Mouse (Mus musculus): ENCODE results near the gene Tm6sf1. TPM values are rescaled to one million over a fixed set of nuclear protein-coding genes. Genes with fewer than 3 reads are reported as not detected.

Tm6sf1 gene
- total and polyA plus RNA-seq, 3 experiments: 0.28 to 0.93 (median 0.57) TPM

DNA sequence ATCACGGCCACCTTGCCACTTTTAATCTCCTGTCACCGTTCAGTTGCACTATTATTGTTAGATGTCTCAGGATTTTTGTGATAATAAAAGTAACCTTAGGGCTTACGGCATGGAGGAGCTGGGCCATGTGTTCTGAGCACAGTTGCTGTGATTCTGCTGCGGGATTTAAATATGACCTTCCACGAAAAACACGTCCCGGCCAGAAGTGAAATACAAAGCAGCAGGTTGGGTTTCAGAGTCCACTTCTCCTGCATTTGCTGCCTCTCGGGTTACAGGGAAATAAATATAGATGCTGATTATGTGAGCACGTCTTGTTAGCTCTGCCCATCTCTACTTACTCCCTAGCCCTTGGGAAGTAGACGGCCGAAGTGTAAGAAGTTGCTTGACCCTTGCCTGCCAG is 14.0 kb upstream of the Tm6sf1 start:
- Histone ChIP-seq H3K27ac (ENCODE audit: insufficient read depth, low read depth) (no peak overlapping the region), H3K4me3 (replicated peaks in 1 of 3; ENCODE audit: low read depth in 2 of 3, low read length in 2 of 3, poor library complexity in 1 of 3) (no peak overlapping the region), H3K36me3 (replicated peaks in 1 of 2; ENCODE audit: control insufficient read depth in 1 of 2, insufficient read depth in 1 of 2, low read length in 1 of 2) (no peaks in the 10 kb centered on the region), H3K4me1 (ENCODE audit: control insufficient read depth in 1 of 2, insufficient read depth in 2 of 2) (peaks cover 4 to 19% of the 10 kb centered on the region in 2 experiments), H3K4me2 (ENCODE audit: insufficient read depth, low read depth, poor library complexity, severe bottlenecking) (no peak overlapping the region), H3K79me2 (replicated peaks; ENCODE audit: control insufficient read depth, extremely low read depth, insufficient read depth, poor library complexity, severe bottlenecking) (no peaks in the 10 kb centered on the region), H3K27me3 (replicated peaks) (no peaks in the 10 kb centered on the region), H3K9ac (ENCODE audit: insufficient read depth, low read depth) (no peak overlapping the region), H3K9me3 (replicated peaks; ENCODE audit: low read length) (no peaks in the 10 kb centered on the region)
- DNase-seq (ENCODE audit: extremely low read depth): no peak
- no peak for TF ChIP-seq POLR2AphosphoS2 (IDR thresholded peaks at IDR 0.05; ENCODE audit: low read depth, low read length)
- TF ChIP-seq SMC3 (IDR thresholded peaks at IDR 0.05; ENCODE audit: low read depth, low read length): no peak
- no peak for TF ChIP-seq ZKSCAN1 (IDR thresholded peaks at IDR 0.05; ENCODE audit: borderline replicate concordance, low read depth, low read length)
- TF ChIP-seq CTCF (conservative IDR thresholded peaks at IDR 0.05 in 1 of 2, IDR thresholded peaks at IDR 0.05 in 1 of 2; ENCODE audit: low read depth in 2 of 2, low read length in 2 of 2): no peak
- TF ChIP-seq MAFK (IDR thresholded peaks at IDR 0.05; ENCODE audit: insufficient replicate concordance, low read length): no peak
- no peak for TF ChIP-seq JUND (conservative IDR thresholded peaks at IDR 0.05; ENCODE audit: low read depth, low read length)
- no peak for TF ChIP-seq ETS1 (conservative IDR thresholded peaks at IDR 0.05; ENCODE audit: low read depth, low read length)
- no peak for TF ChIP-seq USF2 (conservative IDR thresholded peaks at IDR 0.05; ENCODE audit: low read depth, low read length)
- no peak for TF ChIP-seq MAX (IDR thresholded peaks at IDR 0.05; ENCODE audit: low read length)
- no peak for TF ChIP-seq PAX5 (IDR thresholded peaks at IDR 0.05; ENCODE audit: low read length)
- TF ChIP-seq E2F4 (IDR thresholded peaks at IDR 0.05; ENCODE audit: insufficient replicate concordance, low read depth, low read length): no peak
- TF ChIP-seq NRF1 (IDR thresholded peaks at IDR 0.05; ENCODE audit: low read depth, low read length): no peak
- no peak for TF ChIP-seq ZMIZ1 (IDR thresholded peaks at IDR 0.05; ENCODE audit: low read depth, low read length)
- in situ Hi-C loops (cut with MboI; ENCODE audit: low pct_ligation_motif_present, low pct_unique_long_range_greater_than_20kb, low sequenced_read_pairs) (no loop called here), dilution Hi-C loops (cut with MboI; ENCODE audit: extremely low pct_ligation_motif_present, extremely low pct_unique_long_range_greater_than_20kb, low sequenced_read_pairs) (no loop called here)

DNA sequence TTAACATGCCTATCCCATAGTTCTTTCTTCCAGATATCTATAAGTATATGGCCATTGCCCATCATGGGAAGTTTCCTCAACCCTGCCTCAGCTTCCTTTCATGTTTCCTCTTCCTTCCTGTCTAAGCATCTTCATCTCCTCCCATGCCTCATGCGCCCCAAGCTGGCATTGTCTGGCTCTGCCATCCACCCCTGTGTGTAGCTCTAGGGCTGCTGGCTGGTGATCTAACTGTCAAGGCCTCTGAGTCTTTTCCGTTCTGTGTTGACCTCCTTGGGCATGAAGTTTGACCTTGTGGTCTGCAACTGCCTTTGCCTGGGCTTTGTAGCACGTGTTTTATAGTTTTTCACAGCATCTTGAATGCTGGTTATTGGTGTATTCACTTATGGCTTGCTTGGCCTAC is 13.5 kb upstream of the Tm6sf1 start:
- TF ChIP-seq ZNF384 (IDR thresholded peaks at IDR 0.05; ENCODE audit: low read depth, low read length): no peak
- no peak for TF ChIP-seq NRF1 (IDR thresholded peaks at IDR 0.05; ENCODE audit: low read depth, low read length)
- TF ChIP-seq MAFK (IDR thresholded peaks at IDR 0.05; ENCODE audit: insufficient replicate concordance, low read length): no peak
- TF ChIP-seq KAT2A (IDR thresholded peaks at IDR 0.05; ENCODE audit: insufficient replicate concordance, low read length): no peak
- TF ChIP-seq JUND (conservative IDR thresholded peaks at IDR 0.05; ENCODE audit: low read depth, low read length): no peak
- no peak for TF ChIP-seq TCF12 (IDR thresholded peaks at IDR 0.05; ENCODE audit: low read depth, low read length)
- no peak for TF ChIP-seq MEF2A (IDR thresholded peaks at IDR 0.05; ENCODE audit: borderline replicate concordance, low read depth, low read length)
- no peak for TF ChIP-seq POLR2A (IDR thresholded peaks at IDR 0.05; ENCODE audit: low read depth, low read length)
- TF ChIP-seq HCFC1 (IDR thresholded peaks at IDR 0.05; ENCODE audit: low read depth, low read length): no peak
- no peak for TF ChIP-seq ZMIZ1 (IDR thresholded peaks at IDR 0.05; ENCODE audit: low read depth, low read length)
- no peak for TF ChIP-seq NELFE (IDR thresholded peaks at IDR 0.05; ENCODE audit: low read depth, low read length)
- no peak for TF ChIP-seq ELF1 (IDR thresholded peaks at IDR 0.05; ENCODE audit: low read depth, low read length)
- TF ChIP-seq IRF4 (IDR thresholded peaks at IDR 0.05; ENCODE audit: low read depth, low read length): no peak
- DNase-seq (ENCODE audit: extremely low read depth): no peak
- Histone ChIP-seq H3K9ac (ENCODE audit: insufficient read depth, low read depth) (no peak overlapping the region), H3K4me3 (replicated peaks in 1 of 3; ENCODE audit: low read depth in 2 of 3, low read length in 2 of 3, poor library complexity in 1 of 3) (no peak overlapping the region), H3K36me3 (replicated peaks in 1 of 2; ENCODE audit: control insufficient read depth in 1 of 2, insufficient read depth in 1 of 2, low read length in 1 of 2) (no peaks in the 10 kb centered on the region), H3K9me3 (replicated peaks; ENCODE audit: low read length) (no peaks in the 10 kb centered on the region), H3K4me2 (ENCODE audit: insufficient read depth, low read depth, poor library complexity, severe bottlenecking) (no peak overlapping the region), H3K4me1 (ENCODE audit: control insufficient read depth in 1 of 2, insufficient read depth in 2 of 2) (peaks cover 4 to 24% of the 10 kb centered on the region in 2 experiments), H3K27ac (ENCODE audit: insufficient read depth, low read depth) (no peak overlapping the region), H3K27me3 (replicated peaks) (no peaks in the 10 kb centered on the region), H3K79me2 (replicated peaks; ENCODE audit: control insufficient read depth, extremely low read depth, insufficient read depth, poor library complexity, severe bottlenecking) (no peaks in the 10 kb centered on the region)
- in situ Hi-C loops (cut with MboI; ENCODE audit: low pct_ligation_motif_present, low pct_unique_long_range_greater_than_20kb, low sequenced_read_pairs): no loop called here
- dilution Hi-C loops (cut with MboI; ENCODE audit: extremely low pct_ligation_motif_present, extremely low pct_unique_long_range_greater_than_20kb, low sequenced_read_pairs): no loop called here

Data from CH12.LX (cell line).